Mouse (Mus musculus) mature B cell (primary cell): ENCODE data around the gene B3gnt6.

Experiments used
- in situ Hi-C: fragments of 300-500 bp; cut with MboI; formaldehyde crosslinking; loops from 2 replicates; pipeline ENCODE4 v1.14.3; 2019

The B3gnt6 gene

GRCm38 (mm10) chr7:98177566-98177928, 21.7 kb downstream of the B3gnt6 start:
- in situ Hi-C loops, result no loop called here

GRCm38 (mm10) chr7:98177071-98177485, 22.2 kb downstream of the B3gnt6 start:
- in situ Hi-C loops, result no loop called here

- in situ Hi-C loops, result no loop called here
These were observed 22.8 kb downstream of the B3gnt6 start for GRCm38 (mm10) chr7:98176322-98177070.

GRCm38 (mm10) chr7:98174883-98175755, 24.2 kb downstream of the B3gnt6 start:
- in situ Hi-C loops, result no loop called here

GRCm38 (mm10) chr7:98173408-98173807, 25.9 kb downstream of the B3gnt6 start:
- in situ Hi-C loops, result no loop called here

GRCm38 (mm10) chr7:98172661-98173060, 26.6 kb downstream of the B3gnt6 start:
- in situ Hi-C loops, result no loop called here

- in situ Hi-C loops, result no loop called here
These were observed 27.9 kb downstream of the B3gnt6 start for GRCm38 (mm10) chr7:98171141-98172073.

- in situ Hi-C loops, result no loop called here
These were observed 34.2 kb downstream of the B3gnt6 start for GRCm38 (mm10) chr7:98164999-98165528.

GRCm38 (mm10) chr7:98164382-98164998, 34.8 kb downstream of the B3gnt6 start:
- in situ Hi-C loops, result no loop called here

DNA sequence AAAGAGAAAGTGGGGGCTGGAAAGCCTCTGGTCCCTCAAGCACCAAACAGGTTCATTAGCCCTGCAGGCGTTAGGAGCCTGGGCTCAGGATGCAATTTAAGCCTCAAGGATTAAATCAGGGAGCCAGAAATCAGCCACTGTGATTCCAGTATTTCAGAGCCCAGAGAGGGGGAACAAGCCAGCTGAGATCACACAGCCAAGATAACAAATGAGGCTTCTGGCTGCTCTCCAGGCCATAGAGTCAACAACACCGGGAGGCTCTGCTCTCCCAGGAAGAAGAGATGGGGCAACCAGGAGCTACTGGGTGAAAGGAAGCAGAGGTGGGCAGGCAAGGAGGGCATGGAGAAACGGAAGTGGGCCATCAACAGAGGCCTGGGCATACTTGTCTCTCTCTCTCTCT, 35.6 kb downstream of the B3gnt6 start:
- in situ Hi-C loops, result no loop called here

GRCm38 (mm10) chr7:98162239-98162638, 37.0 kb downstream of the B3gnt6 start:
- in situ Hi-C loops, result no loop called here

DNA sequence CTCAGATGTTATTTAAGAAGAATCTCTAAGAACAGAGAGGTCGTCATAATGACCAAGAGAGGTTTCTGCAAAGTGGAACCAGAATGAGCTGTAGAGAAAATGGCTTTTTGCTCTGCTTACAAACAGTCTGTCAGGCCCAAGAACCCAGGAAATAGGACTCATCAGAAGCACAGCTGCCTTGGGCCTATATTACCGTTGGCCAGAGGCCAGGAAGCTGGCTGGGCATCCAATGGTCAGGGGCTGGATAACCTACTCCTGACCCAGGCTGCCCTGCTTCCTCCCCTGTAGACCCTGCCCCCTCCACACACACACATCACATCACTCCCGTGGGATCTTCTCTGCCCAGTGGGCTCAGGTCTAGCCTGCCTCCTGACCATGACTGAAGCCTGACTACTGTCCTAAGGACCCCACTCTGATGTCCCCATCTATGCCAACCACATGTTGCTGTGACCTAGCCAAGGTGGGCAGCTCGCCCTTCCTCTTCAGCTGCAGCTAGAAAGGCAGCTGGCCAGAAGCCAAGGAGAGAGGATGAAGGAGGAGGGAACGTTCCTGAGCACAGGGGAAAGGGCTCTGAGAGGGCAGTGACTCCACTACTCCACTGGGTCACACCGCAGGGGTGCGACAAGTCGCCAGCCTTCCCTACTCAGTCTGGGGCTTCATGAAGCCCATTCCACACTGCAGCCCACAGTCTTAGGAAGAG, 39.1 kb downstream of the B3gnt6 start:
- in situ Hi-C loops, result no loop called here

DNA sequence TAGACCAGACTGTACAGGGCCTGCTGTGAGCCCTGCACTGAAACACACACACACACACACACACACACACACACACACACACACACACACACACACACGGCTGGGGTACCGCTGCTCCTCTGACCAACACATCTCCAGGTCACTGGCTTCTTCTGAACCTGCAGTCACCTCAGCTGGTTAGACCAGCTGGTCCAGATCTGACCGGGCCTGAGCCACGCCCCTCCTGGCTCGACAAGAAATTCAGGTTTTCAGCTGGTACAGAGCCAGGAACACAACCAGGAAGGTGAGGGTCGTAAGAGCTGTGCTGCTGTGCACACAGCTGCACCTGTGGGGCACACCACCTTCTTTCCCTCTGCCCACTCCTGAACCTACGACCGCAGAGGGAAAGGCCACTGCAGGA, 40.8 kb downstream of the B3gnt6 start:
- in situ Hi-C loops, result no loop called here

DNA sequence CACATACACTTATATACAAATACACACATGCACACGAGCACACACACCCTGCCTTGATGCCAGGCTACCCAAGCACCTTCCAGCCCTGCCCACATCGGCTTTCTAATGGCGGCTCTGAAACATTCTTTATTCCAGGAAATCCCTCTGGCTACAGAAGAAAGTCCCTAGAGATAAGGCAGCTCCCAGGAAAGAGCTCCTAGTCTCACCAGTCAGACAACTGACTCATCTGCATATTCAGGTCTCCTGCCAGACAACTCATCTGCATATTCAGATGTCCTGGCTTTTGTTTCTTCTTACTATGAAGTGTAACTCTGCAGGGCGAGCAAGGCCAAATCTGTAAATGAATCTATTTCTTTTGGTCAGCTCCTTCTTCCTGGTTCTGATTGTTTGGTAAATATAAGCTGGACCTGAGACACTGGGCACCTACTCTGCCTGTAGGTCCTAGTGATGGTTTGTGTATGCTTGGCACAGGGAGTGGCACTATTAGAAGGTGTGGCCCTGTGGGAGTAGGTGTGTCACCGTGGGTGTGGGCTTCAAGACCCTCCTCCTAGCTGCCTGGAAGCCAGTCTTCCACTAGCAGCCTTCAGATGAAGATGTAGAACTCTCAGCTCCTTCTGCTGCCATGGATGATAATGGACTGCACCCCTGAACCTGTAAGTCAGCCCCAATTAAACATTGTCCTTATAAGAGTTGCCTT, 41.5 kb downstream of the B3gnt6 start:
- in situ Hi-C loops, result no loop called here

DNA sequence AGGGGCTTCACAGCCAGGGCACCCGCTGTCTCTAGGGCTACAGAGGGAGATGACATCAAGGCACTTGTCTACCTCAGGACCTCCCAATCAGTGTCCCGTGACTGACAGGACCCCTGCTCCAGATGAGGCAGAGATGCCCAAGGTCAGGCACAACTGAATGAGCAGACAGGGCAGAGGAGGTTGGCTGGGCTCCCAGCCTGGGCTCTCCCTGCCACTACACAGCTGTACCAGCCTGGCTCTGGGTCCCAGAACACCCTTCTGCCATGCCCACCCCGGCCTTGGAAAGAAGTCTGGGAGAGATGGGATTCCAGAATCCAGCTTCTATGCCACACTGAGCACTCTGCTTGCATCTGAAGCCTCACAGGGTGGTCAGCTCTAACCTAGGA, 43.0 kb downstream of the B3gnt6 start:
- in situ Hi-C loops, result no loop called here

- in situ Hi-C loops, result no loop called here
These were observed 43.6 kb downstream of the B3gnt6 start for GRCm38 (mm10) chr7:98155546-98156279.

- in situ Hi-C loops, result no loop called here
These were observed 45.4 kb downstream of the B3gnt6 start for GRCm38 (mm10) chr7:98153892-98154291.

- in situ Hi-C loops, result no loop called here
These were observed 45.9 kb downstream of the B3gnt6 start for GRCm38 (mm10) chr7:98153345-98153744.

GRCm38 (mm10) chr7:98152400-98152799, 46.9 kb downstream of the B3gnt6 start:
- in situ Hi-C loops, result no loop called here
